Mouse (Mus musculus): ENCODE measurements at regions not wholly inside any gene's neighbourhood (a gene's known extent, or its start where the extent isn't known, plus 50 kb on each side); places are given as distances from the start of the nearest gene placed in this dataset.

GRCm38 (mm10) chr17:84081751-84082352 is 105.9 kb downstream of the Zfp36l2 start:
- no peak for ATAC-seq (replicated peaks; ENCODE audit: low FRiP score, poor library complexity, severe bottlenecking)

- no peak for ATAC-seq (replicated peaks; ENCODE audit: low FRiP score, poor library complexity, severe bottlenecking)
Measured at GRCm38 (mm10) chr17:84075081-84075938, 112.4 kb downstream of the Zfp36l2 start.

DNA sequence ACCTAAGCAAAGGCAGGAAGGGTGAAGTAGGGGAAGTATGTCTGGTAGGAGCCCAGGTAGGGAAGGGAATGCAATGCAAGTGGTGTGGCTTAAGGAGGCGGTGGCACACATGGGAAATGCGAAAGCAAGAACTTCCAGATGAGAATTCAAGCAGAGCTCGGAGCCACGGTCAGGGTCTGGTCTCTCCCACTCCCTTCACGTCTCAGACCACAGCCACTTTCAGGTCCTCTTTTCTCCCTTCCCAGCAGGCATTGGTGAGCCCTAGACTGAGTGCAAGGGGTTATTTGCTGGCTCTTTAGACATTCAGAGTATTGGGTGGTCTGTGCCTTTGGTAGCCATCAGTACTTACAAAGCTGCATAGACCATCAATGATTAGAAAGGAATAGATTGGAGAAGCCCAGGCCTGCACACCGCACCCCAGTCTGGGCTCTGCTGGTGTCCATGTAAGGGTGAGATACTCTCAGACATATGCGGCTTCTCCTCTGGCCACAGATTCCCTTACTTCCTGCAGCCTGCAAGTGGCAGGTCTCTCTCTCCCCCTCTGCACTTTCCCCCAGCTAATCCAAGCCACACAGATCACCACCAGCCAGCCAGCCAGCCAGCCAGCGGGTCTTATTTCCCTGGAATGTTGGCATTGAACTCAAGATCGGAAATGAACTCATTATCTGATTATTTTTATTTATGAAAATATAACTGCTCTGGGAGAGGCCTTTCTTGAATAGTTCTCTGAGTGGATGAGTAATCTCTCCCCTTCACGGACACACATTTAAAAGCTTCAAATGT is 113.6 kb downstream of the Zfp36l2 start:
- ATAC-seq (replicated peaks; ENCODE audit: low FRiP score, poor library complexity, severe bottlenecking): no peak

- no peak for ATAC-seq (replicated peaks; ENCODE audit: low FRiP score, poor library complexity, severe bottlenecking)
Measured at GRCm38 (mm10) chr17:84072426-84073030, 115.2 kb downstream of the Zfp36l2 start.

DNA sequence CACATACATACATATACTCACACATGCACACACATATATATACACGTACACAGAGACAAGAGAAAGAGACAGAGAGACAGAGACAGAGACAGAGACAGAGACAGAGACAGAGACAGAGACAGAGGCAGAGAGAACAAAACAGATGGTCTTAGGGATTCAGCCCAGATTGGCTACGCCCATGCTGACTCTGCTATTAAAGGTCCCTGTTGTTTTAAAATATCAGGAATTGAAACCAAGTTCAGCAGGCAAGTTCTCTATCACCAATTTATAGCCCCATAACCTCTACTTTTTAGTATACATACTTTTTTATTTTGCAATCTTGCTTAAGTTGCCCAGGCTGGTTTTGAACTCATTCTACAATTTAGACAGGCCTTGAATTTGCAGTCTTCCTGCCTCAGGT is 115.9 kb downstream of the Zfp36l2 start:
- no peak for ATAC-seq (replicated peaks; ENCODE audit: low FRiP score, poor library complexity, severe bottlenecking)

DNA sequence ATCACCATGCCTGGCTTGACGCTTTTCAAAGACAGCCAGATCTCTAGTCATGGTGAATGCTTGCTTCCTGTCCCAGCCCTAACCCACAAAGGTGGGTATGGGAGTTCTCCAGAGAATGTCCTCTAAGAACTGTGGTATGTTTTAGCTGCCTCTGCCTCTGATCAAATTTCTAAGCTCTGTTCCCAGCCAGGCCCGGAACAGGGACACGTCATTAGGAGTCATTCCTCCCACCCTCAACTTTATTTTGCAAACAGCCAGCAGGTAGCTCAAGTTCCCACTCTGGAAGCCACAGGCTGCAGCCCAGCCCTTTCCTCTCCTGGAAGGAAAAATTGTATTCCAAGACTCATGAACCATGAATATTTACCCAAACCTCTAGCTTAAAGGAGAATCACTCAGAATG is 117.2 kb downstream of the Zfp36l2 start:
- no peak for ATAC-seq (replicated peaks; ENCODE audit: low FRiP score, poor library complexity, severe bottlenecking)

GRCm38 (mm10) chr17:84067102-84067501 is 120.6 kb downstream of the Zfp36l2 start:
- ATAC-seq (replicated peaks; ENCODE audit: low FRiP score, poor library complexity, severe bottlenecking): no peak

DNA sequence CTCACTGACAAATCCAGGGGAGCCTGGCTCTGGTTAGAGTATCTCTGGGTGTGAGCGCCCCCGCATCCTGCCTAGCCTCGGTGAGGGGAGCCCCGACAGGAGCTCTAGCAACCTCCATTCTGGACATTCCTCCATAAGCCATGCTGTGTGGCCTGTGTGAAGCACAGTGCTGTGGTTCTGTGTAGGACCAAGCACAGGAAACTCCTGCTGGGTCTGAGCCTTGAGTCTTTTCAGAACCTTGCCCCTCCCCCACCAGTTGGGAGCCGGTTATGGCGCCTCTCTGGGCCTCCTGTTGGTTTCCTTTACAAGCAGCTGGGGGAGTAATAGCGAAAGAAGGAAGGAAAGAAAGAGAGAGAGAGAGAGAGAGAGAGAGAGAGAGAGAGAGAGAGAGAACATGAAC is 124.0 kb downstream of the Zfp36l2 start:
- ATAC-seq (replicated peaks; ENCODE audit: low FRiP score, poor library complexity, severe bottlenecking): no peak

DNA sequence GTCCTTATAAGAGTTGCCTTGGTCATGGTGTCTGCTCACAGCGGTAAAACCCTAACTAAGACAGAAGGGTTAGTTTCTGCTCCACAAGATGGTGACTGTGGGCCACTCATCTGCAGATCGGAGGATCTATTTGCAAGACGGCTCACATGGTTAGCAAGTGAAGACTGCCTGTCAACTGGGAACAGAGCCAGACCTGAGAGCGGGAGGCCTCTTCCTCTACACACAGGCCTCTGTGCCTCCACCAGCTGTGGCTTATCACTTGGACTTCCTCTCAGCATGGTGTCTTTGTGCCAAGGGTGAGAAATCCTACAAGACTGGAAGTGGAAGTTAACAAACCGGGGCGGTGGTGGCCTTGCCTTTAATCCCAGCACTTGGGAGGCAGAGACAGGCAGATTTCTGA is 126.1 kb downstream of the Zfp36l2 start:
- ATAC-seq (replicated peaks; ENCODE audit: low FRiP score, poor library complexity, severe bottlenecking): no peak

- ATAC-seq (replicated peaks; ENCODE audit: low FRiP score, poor library complexity, severe bottlenecking): no peak
Measured at GRCm38 (mm10) chr17:84056469-84056868, 131.3 kb downstream of the Zfp36l2 start.

- no peak for ATAC-seq (replicated peaks; ENCODE audit: low FRiP score, poor library complexity, severe bottlenecking)
Measured at GRCm38 (mm10) chr17:84052437-84052836, 135.3 kb downstream of the Zfp36l2 start.

GRCm38 (mm10) chr17:84051212-84051611 is 136.5 kb downstream of the Zfp36l2 start:
- no peak for ATAC-seq (replicated peaks; ENCODE audit: low FRiP score, poor library complexity, severe bottlenecking)

DNA sequence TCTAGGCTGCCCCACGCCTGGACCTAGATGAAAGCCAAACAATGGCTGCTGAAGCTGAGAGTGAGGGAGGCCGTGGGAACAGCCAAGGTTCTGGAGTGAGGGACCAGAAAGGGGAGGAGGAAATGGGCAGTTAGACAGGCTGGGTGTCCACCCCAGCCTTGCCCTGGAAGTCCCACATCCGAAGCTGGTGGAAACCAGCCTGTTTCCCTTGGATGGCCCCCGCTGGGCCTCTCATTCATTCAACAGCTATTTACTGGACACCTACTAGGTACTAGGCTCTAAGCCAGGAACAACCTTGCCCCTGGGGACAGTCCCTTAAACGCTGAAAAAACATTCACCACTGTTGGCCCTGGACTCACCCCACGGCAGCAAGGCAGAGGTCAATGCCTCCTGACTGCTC is 139.2 kb downstream of the Zfp36l2 start:
- ATAC-seq (replicated peaks; ENCODE audit: low FRiP score, poor library complexity, severe bottlenecking): no peak

DNA sequence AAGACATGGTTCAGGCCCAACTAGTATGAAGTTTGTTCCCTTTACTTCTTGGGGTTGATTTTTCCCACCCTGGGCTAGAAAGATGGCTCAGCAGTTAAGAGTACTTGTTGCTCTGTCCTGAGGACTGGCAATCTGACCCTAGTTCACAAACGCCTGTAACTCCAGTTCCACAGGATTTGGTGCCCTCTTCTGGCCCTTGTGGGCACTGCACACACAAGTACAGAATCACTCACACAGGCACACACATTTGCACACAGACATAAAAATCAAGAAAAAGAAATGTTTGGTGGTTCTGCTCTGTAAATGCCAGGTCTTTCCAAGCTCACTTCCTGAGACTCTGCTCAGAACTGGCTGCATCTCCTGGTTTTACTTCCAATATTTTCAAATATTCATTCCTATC is 140.2 kb downstream of the Zfp36l2 start:
- no peak for ATAC-seq (replicated peaks; ENCODE audit: low FRiP score, poor library complexity, severe bottlenecking)

GRCm38 (mm10) chr17:84045812-84046211 is 141.9 kb downstream of the Zfp36l2 start:
- ATAC-seq (replicated peaks; ENCODE audit: low FRiP score, poor library complexity, severe bottlenecking): no peak

- no peak for ATAC-seq (replicated peaks; ENCODE audit: low FRiP score, poor library complexity, severe bottlenecking)
Measured at GRCm38 (mm10) chr17:84044472-84044936, 143.2 kb downstream of the Zfp36l2 start.

DNA sequence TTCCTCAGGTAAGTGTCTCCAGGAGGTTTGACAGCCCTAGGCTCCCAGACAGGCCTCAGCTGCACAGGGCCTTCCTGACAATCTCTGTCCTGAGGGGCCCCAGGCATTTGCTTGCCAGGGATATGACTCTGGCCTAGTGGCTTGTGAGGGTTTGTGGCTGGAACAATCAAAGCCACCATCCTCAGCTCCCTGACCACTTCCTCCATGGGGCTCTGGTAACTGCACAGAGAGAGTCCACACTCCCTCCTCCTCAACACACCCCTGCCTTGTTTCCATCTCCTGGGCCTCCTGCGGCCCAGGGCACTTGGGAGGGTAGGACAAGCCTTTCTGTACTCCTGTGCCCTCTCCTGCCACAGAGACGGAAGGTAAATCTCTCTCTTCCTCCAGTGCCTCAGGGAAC is 144.6 kb downstream of the Zfp36l2 start:
- no peak for ATAC-seq (replicated peaks; ENCODE audit: low FRiP score, poor library complexity, severe bottlenecking)

GRCm38 (mm10) chr17:84039444-84039843 is 148.3 kb downstream of the Zfp36l2 start:
- peak; percentile 69 for ATAC-seq (replicated peaks; ENCODE audit: low FRiP score, poor library complexity, severe bottlenecking)

DNA sequence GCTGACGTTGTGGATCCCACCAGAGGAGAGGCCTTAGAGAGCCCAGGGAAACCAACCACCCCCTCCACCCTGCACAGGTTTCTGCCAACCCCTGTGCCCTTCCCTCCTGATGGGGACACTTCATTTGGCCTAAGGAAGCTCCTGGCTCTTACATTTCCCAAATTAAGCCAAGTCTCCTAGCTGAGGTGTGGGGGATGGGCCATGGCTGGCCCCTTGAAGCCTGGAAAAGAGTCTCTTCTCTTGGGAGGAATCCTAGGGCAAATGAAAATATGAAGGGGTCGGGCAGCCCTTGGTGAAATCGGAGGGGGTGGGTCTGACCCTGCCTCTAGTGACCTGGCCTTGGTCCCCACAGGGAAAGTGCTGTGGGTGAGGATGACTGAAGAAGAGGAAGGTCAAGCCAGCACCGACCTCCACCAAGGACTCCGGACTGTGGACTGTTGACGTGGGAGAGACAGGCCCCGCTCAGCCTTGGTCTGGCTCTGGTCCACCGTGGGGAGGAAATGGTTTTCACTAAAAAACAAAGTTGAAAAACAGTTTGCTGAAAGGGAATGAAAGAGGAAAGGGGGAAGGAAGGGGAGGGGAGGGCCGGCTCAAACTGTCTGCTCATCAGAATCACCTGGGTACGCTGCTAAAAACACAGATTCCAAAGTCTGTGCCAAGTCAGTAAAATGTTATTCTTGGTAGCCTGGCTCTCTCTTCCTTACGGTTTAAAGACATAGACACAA is 150.0 kb downstream of the Zfp36l2 start:
- no peak for ATAC-seq (replicated peaks; ENCODE audit: low FRiP score, poor library complexity, severe bottlenecking)

- ATAC-seq (replicated peaks; ENCODE audit: low FRiP score, poor library complexity, severe bottlenecking): no peak
Measured at GRCm38 (mm10) chr17:84036056-84036455, 151.7 kb downstream of the Zfp36l2 start.

All from erythroid progenitor cell, adult 5-6 weeks (primary cell).